Mouse (Mus musculus) urinary bladder, adult 18-20 months (tissue): Measurements from ENCODE around the gene Gsta4.
"Not testable (repeated sequence)": the region's sequence is repeated elsewhere in the genome, so short reads cannot be mapped to it uniquely, and the experiment has no call there.

Experiments used
- DNase-seq, 2 experiments: peaks; one replicate each; pipeline ENCODE4 v3.0.0; 2022; ENCODE audit warnings: low spot score in 2 of 2, mixed read lengths in 2 of 2

Gsta4 gene

DNA sequence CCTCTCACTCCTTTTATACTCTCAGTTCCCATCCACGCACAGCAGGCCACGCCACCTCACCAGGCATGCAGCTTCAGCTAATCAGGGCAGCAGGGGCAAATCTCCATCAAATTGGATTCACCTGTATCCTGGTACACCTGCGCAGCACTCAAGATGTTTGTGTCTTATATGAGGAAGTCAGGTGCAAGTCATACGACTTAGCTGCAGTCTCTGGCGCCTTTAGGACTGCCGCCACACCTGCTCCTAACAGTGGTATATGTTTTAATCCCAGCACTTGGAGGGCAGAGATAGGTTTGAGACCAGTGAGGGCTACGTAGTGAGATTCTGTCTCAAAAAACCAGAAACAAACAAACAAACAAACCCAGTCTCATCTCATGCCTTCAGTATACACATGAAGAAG is at the start of gene Gsta4:
TSS of gene Gsta4 (plus strand) at position 301 of the 400 bp plus-strand sequence.
- DNase-seq = not testable (repeated sequence)

DNA sequence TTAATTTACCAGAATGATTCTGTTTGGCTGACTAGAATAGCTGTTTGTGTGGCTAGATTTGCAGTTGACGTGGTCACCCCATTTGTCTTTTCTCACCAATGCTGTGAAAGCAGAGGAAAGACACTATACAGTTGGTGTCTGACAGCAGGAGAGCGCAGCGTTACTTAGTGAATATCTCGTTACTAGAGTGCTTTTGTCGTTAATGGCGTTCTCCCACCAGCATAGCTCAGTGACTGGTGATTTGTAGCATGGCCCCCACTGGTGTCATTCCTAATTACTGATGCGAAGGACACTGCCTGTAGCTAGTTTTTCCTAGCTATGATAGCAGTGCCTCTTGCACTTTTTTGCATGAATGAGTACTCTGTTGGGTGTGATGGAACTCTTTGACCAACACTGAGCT is 46.9 kb upstream of the Gsta4 start:
- DNase-seq = no peak

DNA sequence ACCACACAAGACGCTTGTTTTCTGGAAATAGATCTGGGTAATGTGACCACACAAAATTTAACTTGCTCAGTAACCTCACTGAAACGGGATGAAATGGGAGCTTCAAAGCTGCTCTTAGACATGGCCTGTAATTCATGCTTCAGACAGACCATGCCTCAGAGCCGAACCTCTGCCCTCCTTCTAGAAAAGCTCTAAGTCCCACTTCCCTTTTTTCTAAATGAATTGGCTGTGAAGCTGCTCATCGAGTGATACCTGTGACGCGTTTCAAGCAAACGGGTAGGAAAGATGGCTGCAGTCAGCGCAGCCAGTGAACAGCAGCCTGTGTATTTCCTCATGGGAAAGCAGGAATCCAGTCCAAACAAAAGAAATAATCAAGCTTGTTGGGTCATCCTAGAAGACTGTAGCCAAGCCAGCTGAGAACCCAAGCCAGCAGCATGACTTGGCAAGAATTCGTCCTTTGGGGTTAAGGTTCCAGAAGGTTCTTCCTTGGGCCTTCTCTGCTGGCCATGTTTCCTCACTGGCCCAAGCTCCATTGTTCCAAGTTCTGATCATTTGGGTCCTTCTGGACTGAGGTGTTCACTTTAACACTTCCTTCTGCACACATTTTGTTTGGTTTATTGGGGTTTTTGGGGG is 44.4 kb upstream of the Gsta4 start:
- DNase-seq = no peak

DNA sequence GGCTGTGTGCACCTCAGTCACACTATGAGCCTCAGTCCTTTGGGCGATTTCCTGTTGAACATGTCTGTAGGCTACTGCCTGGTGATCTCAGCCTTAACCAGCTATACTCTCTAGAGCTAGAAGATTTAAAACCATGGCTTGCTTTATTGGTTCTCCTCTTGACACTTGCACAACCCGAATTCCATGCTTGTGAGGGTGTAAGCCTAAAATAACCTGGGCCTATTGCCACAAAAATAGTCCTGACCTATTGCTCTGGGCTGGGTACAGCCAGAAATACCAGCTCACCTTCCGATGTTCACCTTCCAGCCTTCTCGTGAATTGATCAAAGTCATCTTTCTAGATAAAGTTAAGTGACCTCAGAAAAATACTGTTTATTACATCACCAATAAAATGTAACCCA is 43.1 kb upstream of the Gsta4 start:
- DNase-seq = no peak

DNA sequence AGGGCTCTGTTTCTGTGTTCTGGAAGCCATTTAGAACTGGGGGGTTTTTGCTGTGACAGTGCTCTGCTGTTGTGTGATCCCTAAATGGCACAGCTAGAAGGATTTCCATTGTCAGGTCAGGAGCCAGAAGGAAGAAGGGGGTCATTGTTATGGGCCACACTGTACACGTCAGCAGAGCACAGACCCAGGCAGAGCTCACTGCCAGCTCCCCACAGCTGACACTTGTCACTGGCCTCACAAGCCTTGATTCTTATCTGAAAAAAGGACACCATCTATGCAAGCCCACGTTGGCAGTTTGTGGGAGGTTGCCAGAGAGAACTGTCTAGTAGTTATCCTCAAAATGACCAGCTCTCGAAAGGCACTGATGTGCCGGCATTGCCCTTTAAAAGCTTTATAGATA is 36.5 kb upstream of the Gsta4 start:
- DNase-seq = no peak

DNA sequence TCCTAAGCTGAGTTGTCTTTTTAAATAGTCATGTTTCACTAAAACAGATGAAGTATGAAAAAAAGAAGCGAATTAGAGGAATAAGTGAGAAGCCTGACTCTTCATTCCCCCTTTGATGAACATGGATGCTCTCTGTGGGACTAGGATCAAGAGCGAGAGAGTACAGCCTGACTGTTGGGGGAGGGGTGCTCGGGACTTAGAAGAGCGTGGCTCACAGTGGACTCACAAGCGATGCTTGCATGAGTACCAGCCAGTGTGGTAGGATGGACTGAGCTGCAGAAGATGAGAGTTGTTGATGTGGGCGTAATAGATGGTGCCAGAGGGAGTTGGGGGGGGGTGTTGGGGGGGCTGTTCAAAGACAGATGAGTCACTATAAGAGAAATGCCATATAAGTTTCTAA is 35.9 kb upstream of the Gsta4 start:
- DNase-seq = no peak

DNA sequence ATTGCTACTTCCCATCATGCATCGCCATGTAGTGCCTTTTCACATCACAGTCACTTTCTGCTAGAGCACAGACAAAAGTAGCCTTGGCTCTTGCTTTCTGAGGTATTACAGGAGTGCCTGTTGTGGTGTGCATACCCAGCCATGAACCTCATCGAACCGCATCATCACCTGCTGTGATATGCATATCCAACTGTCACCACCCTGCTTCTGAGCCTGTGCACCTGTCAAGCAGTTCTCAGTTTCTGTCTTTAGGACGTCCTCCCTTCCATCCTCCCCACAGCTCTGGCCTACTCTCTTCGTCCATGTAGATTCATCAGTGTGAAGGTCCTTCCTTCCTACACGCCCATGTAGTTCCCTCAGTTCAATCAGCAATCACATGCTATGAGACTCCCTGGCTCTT is 34.4 kb upstream of the Gsta4 start:
- no peak for DNase-seq

DNA sequence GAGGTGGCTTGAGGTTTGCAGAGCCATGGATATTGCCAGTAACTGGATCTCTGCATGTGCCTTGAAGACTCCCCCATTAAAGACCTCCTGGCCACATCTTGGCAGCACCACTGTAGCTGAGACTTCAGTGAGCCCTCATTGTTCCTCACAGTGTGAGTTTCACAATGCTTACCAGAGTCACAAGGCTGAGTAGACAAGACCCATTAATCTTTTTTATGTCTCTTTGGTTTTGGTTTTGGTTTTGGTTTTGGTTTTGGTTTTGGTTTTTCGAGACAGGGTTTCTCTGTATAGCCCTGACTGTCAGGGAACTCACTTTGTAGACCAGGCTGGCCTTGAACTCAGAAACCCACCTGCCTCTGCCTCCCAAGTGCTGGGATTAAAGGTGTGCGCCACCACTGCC is 32.8 kb upstream of the Gsta4 start:
- not testable (repeated sequence) for DNase-seq

DNA sequence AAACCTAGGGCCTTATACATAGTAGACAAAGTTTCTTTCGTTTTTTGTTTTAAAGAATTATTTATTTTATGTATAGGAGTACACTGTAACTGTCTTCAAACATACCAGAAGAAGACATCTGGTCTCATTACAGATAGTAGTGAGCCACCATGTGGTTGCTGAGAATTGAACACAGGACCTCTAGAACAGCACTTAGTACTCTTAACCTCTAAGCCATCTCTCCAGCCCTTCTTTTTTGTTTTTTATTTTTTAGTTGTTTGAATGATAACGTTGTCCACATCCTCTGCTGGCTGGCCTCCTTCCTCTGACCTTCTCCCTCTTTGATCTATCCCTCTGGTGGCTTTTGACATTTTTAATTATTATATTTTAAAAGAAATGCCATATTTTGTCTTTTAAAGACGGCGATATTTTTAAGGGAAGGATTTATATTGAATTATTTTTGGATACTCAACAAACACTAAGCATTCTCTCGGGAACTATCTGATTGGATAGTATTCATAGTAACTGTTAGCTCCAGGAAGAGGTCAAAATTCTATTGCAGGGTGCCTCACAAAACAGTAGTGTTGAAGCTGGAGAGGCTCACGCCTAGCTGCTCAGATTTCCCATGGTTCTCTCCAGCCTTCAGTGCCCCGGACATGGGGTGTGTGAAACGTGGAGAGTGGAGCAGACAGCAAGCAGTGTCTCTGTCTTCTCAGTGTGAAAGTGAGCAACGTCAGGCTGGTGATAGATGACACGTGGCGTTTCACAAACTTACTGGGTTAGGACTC is 28.2 kb upstream of the Gsta4 start:
- no peak for DNase-seq

DNA sequence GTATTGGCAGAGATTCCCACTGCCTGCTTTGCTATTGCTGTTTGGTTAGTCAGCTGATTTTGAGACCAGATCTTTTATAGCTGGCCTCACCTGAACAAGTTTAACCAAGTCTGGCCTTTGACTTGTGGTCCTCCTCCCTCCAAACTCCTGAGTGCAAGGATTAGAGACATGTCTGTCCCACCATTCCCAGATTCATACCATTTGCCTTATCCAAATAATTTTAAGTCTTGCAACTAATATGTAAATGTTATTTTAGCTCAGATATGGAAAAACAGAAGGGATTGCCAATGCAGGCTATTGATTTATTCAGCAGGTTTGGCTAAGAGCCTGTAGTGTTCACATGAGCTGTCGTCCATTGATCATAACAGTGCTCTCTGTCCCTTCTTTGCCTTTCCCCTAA is 25.4 kb upstream of the Gsta4 start:
- no peak for DNase-seq

DNA sequence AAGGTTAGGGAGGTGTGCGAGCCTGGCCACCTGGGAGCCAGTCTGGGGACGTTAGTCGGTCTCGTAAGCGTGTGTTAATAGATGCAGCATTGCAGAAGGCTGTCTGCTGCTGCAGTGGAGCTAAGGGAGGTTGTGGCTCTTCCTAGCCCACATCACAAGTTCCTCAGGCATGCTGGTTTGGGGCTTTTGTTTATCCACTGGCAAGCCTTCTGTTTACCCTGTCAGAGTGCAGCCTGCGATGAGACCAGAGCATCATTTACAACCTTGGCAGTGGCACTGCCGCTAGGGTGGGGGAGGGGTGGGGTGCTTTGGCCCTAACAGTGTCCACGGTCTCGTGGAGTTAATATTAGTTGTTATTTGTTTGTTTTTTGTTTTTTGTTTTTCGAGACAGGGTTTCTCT is 19.3 kb upstream of the Gsta4 start:
- no peak for DNase-seq

DNA sequence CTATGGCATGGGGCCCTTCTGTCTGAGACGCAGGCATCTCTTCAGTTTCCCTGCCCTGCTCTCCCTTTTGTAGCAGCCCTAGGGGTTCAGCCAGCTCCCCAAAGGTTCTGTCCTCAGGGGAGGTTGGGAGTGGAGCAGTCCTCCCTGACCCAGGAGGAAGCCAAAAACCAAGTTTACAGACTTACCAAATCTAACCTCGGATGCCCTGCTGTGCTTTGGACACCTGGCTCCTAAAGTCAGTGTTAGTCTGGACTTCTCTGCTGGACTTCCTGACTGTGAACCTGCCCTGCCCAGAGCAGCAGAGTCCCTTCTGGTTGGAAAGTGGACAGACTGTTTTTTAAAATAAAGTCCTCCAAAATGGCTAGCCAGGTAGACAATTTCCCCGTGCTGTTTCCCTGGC is 17.8 kb upstream of the Gsta4 start:
- DNase-seq = no peak

DNA sequence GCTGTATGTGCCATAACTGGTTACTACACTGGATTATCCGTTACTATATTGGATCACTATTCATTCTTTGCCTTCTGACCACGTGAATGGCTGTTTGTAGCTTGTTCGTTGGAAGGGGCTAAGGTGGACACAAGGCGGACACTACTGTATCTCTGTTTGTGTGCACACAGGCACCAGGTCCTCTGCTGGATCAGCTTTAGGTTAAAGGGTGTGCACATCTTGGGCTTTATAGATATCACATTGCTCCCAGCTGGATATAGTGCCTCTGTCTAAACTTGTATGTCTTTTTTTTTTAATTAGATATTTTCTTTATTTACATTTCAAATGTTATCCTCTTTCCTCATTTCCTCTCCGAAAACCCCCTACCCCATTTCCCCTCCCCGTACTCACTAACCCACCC is 17.1 kb upstream of the Gsta4 start:
- no peak for DNase-seq

DNA sequence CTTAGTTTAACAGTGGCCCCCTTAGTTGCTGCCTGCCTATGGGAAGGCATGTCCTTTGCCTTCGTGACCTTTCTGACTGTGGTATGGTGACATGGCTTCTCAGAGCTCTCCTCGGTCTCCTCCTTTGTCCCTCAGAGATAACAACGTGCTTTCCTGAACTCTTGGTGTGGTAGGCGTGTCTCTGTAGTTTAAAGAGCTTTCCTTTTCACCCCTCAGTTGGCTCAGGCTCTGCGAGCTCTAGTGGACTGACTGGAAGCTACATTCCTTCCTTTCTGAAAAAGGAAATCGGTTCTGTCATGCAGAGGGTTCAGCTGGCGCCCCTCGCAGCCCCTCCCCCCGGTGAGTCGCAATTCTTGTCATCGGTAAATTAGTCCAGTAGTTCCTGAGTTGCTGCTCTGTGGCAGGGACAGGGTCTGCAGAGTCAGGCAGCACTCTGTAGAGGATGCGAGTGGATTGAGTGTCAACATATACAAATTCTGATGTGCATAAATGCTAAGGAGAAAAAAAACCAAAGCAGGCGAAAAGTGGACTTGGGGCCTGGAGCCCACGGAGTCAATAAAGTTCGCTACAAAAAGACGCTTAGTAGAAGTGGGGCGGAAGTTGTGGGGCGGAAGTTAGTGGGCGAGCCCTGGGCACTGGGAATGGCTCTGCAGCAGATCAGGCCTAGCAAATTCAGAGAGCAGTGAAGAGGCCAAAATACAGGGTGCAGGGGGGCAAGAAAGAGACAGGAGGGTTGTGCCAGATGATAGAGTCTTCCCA is 15.7 kb upstream of the Gsta4 start:
- DNase-seq = no peak

DNA sequence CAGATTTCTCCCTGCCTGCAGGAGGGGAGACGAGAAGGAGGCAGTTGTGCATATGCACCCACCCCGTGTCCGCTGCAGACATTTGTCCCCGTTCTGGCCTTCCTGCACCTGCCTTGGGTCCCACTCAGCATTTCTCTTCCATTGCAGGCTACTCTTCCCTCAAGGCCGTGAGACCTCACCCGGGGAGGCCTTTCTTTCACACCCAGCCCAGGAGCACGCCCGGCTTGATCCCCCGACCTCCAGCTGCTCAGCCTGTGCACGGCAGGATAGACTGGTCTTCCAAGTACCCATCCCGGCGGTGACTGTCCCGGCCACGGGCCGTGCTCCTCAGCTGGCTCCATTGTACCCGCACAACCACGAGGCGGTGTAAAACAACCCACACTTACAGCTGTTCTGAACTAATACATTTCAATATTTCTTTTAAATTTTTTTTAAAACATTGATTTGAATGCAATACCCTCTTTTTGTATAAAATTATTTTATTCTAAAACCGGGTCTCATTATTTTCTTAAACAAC is 15.1 kb upstream of the Gsta4 start:
- no peak for DNase-seq

DNA sequence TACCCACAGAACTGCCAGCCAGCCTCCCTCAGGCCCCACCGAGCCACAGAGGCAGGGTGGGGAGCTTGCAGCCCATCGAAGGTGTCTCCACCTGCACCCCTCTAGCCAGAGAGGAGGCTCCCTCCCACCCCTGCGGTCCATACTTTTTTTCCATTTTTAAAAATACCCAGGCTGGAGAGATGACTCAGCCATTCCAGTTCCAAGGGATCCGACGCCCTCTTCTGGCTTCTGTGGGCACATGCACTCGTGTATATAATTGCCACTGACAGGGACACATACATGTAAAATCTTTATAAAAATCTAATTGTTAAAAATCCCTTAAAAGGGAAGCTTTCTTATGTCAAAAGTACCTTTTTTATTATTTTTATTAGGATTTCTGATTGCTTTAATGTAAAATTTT is 13.7 kb upstream of the Gsta4 start:
- DNase-seq = no peak

DNA sequence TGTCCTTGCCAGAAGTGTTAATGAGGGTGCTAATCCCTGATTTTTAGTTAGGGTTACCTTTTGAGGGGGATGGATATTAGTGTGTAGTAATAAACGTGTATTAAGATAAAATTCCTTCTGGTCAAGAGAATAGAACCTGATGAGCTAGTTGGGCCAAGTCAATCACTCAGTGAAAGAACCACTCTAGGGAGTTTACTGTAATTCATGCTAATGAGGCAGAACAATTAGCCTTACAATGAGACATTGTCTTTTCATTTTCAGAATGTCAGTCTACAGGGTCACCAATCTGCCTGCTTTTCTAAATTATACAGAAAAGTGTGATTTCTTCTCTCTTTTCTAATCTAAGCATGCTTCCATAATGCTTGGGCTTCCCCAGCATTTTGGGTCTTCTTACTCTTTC is 8.6 kb upstream of the Gsta4 start:
- no peak for DNase-seq

DNA sequence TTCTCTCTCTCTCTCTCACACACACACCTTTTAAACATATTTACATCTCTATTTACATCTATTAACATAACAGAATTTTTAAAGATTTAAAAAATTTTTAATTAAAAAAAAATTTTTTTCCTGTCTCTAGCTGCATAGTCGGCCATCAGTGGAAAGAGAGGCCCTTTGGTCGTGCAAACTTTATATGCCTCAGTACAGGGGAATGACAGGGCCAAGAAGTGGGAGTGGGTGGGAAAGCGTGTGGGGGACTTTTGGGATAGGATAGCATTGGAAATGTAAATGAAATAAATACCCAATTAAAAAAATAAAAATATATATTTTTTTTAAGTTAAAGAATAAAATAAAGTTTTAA is 7.7 kb upstream of the Gsta4 start:
- DNase-seq = not testable (repeated sequence)

DNA sequence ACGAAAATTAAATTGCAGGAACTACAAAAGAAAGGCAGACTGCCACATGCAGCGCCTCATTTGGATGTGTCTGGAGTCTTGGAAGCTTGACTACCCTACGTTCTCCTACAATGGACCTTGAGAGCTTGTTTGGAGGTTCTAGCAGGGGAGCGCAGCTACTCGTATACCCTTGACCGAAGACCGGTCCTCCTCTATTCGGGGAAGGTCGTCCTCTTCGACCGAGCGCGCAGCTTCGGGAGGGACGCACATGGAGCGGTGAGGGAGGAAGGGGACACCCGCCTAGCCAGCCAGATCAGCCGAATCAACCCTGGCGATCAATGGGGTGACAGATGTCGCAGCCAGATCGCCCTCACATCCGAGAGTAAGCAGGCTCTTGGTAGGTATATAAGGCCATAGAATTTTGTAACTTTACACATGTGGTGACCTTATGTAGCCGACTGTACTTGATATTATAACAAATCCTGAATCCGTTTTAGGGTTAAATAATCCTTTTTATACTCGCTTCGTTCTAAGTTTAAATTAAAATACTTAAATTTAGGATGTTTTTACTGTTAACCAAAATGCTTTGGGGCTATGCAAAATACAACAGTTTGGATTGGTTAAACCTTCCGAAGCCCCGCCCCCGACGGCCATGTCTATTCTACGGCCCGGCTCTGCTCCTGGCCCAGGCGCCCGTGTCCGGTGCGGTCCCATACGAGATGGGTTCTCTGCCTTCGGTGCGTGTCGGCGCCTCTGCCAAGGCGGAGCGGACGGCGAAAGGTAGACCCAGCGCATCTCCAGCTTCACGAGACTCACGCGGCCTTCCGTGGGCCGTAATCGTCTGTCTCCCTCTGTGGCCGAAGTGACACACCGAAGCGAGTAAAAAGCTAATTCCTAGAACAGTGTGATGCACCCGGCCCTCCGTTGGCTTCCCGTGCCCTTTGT is 7.0 kb upstream of the Gsta4 start:
- DNase-seq = peak; percentile 87 to 90

DNA sequence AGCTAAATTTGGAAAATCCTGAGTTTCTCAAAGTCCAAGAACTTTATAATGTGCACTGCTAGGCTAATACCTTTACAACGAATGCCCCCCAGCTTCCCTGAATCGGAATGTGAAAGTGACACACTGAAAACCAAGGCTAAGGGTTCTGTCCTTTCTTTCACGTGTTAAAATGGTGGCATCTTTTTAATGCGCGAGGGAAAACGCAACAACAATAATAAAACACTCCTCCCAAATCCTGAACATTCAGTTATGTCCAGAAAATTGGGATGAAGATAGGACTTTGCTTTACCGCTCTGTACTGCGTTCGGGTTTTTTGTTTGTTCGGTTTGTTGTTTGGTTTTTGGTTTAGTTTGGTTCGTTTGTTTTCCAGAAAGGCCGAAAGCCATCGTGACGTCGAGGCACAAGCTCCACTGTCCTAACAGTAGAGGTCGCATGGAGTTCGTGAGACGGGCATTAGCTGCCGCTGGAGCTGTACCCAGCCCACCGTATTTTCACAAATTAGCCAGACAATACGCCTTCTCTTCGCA is 6.3 kb upstream of the Gsta4 start:
- peak in 1 of 2 experiments; percentile 57 for DNase-seq

DNA sequence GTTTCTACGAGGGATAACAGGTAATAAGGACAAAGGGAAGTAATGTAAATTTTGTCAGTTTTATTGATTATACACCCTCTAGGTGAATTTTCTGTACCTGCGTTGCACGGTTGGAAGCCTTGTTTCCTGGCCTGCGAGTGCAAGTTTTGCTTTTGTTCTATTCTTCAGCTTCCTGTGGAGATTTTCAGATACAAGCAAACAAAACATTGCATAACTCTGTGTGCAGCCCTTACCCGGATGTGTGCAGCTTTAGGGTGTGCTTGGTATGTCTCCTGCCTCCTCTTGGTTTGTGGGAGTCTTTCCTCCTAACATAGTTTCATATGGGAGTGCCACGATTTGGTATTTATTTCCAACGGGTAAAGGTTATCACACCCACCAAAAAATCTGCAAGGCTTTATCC is 5.7 kb upstream of the Gsta4 start:
- peak in 1 of 2 experiments; percentile 65 for DNase-seq
